Mouse (Mus musculus): ENCODE data around the gene Nsd2. TPM values are rescaled to one million over a fixed set of nuclear protein-coding genes. Genes with fewer than 3 reads are reported as not detected.
"Not testable (repeated sequence)": the region's sequence is repeated elsewhere in the genome, so short reads cannot be mapped to it uniquely, and the experiment has no call there.

Gene Nsd2
- polyA plus RNA-seq, 1 experiment = 43.4 TPM

DNA sequence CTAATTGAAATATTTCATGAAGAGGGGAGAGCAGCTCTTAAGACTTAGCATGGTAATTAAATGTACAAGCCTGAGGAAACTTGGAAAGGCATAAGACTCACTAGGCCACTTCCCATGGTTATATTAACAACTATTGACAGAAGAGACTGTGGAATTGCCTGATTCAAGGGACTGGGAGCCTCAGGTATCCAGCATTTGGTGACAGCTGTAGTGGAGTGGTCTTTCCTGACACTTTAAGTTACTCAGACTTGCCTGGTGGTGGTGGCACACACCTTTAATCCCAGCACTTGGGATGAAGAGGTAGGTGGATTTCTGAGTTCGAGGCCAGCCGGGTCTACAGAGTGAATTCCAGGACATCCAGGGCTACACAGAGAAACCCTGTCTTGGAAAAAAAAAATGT lies 116.7 kb downstream of the Nsd2 start:
- H3K4me3 ChIP-seq (replicated peaks; ENCODE audit: control insufficient read depth, low read depth, low read length) = no peak overlapping the region
- TF ChIP-seq POLR2A (IDR thresholded peaks at IDR 0.05; ENCODE audit: borderline replicate concordance, control insufficient read depth, low read depth, low read length) (no peak), CTCF (IDR thresholded peaks at IDR 0.05; ENCODE audit: control insufficient read depth, insufficient read depth, low read length) (no peak)
- H3K27ac ChIP-seq (ENCODE audit: control insufficient read depth, insufficient read depth, low read depth, low read length, poor library complexity) = no peak overlapping the region
- H3K4me1 ChIP-seq (ENCODE audit: control insufficient read depth, insufficient read depth, low read length) = peaks cover 6% of the 10 kb centered on the region
- 98% methylated on average over 2 of the region's 2 CpGs for WGBS

DNA sequence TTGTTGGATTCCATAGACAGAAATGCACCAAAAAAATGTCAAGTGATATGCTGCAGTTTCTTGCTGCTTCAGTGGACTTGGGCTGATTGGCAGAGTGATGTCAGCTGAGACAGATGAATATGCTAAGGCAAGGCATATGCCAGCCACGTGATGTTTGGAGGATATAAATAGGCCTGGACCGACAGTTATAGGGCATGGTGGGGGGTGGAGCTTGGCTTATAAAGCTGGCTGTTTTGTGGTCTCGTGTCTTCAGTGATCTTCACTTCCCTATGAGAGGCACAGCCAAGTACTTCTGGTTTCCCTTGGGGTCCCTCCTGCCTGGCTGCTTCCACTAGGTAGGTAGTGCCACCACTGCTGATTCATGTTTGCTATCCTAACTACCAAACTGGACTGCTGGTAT lies 117.9 kb downstream of the Nsd2 start:
- H3K4me1 ChIP-seq (ENCODE audit: control insufficient read depth, insufficient read depth, low read length) = peaks cover 4% of the 10 kb centered on the region
- TF ChIP-seq POLR2A (IDR thresholded peaks at IDR 0.05; ENCODE audit: borderline replicate concordance, control insufficient read depth, low read depth, low read length) (no peak), CTCF (IDR thresholded peaks at IDR 0.05; ENCODE audit: control insufficient read depth, insufficient read depth, low read length) (no peak)
- WGBS = 18% methylated on average over 3 of the region's 3 CpGs
- H3K27ac ChIP-seq (ENCODE audit: control insufficient read depth, insufficient read depth, low read depth, low read length, poor library complexity) = peak overlapping the region; percentile 4; the same call in 1 of the 2 replicates
- H3K4me3 ChIP-seq (replicated peaks; ENCODE audit: control insufficient read depth, low read depth, low read length) = no peak overlapping the region

DNA sequence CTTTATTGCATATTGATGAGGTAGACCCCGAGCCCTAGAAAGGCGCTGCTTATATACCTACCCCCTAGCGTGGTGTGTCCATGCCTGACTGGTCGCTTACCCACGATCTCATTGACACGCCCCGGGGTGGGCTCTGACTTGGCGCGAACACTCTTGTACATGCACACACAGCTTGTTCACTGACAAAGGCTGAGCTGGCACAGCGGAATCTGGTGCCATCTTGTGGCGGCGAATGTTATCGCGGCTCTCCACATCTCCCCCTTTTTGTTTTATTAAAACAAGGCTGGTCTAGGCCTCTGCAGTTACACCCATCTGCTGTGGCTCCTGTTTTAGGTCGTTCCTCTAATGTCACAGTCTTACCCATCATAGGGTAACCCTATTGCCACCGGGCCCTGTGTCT lies 126.5 kb downstream of the Nsd2 start:
- not testable (repeated sequence) for H3K4me1 ChIP-seq (ENCODE audit: control insufficient read depth, insufficient read depth, low read length); H3K27ac ChIP-seq (ENCODE audit: control insufficient read depth, insufficient read depth, low read depth, low read length, poor library complexity); H3K4me3 ChIP-seq (replicated peaks; ENCODE audit: control insufficient read depth, low read depth, low read length)
- TF ChIP-seq CTCF (IDR thresholded peaks at IDR 0.05; ENCODE audit: control insufficient read depth, insufficient read depth, low read length) = peak; percentile 38; the same call in 1 of the 2 replicates
- WGBS = 83% methylated on average over 16 of the region's 16 CpGs

Other genes starting within 250 kb of the Nsd2 start
- gene Fam53a, start 191.1 kb upstream of the Nsd2 start, polyA plus RNA-seq (2011; ENCODE audit: insufficient read depth, insufficient read length, low replicate concordance, missing spikeins) = 6.6 and 11.1 TPM in 2 replicates
- gene Gm9903, start 190.8 kb upstream of the Nsd2 start, polyA plus RNA-seq (2011; ENCODE audit: insufficient read depth, insufficient read length, low replicate concordance, missing spikeins) = not detected in 2 replicates
- 194 and 275 TPM in 2 replicates for gene Slbp, start 168.2 kb upstream of the Nsd2 start, polyA plus RNA-seq (2011; ENCODE audit: insufficient read depth, insufficient read length, low replicate concordance, missing spikeins)
- gene Tacc3, start 162.6 kb upstream of the Nsd2 start, polyA plus RNA-seq (2011; ENCODE audit: insufficient read depth, insufficient read length, low replicate concordance, missing spikeins) = 237 and 249 TPM in 2 replicates
- gene Tmem129, start 162.3 kb upstream of the Nsd2 start, polyA plus RNA-seq (2011; ENCODE audit: insufficient read depth, insufficient read length, low replicate concordance, missing spikeins) = 8.4 and 9.7 TPM in 2 replicates
- 1.6 TPM in 2 replicates for gene Fgfr3, start 99.1 kb upstream of the Nsd2 start, polyA plus RNA-seq (2011; ENCODE audit: insufficient read depth, insufficient read length, low replicate concordance, missing spikeins)
- gene Letm1, start 37.9 kb upstream of the Nsd2 start, polyA plus RNA-seq (2011; ENCODE audit: insufficient read depth, insufficient read length, low replicate concordance, missing spikeins) = 10.9 and 11.9 TPM in 2 replicates
- gene Nelfa, start 115.7 kb downstream of the Nsd2 start, polyA plus RNA-seq (2011; ENCODE audit: insufficient read depth, insufficient read length, low replicate concordance, missing spikeins) = 10.4 and 14.6 TPM in 2 replicates
- 9.1 TPM in 1 of 2 replicates, not detected in the other for gene Gm1673, start 162.7 kb downstream of the Nsd2 start, polyA plus RNA-seq (2011; ENCODE audit: insufficient read depth, insufficient read length, low replicate concordance, missing spikeins)
- 1.7 and 4.0 TPM in 2 replicates for gene Nat8l, start 175.3 kb downstream of the Nsd2 start, polyA plus RNA-seq (2011; ENCODE audit: insufficient read depth, insufficient read length, low replicate concordance, missing spikeins)

Measured in bone marrow, adult 2 months (tissue).